9 mouse cellular contexts compared by ENCODE assay signal in the genomic region with DNA sequence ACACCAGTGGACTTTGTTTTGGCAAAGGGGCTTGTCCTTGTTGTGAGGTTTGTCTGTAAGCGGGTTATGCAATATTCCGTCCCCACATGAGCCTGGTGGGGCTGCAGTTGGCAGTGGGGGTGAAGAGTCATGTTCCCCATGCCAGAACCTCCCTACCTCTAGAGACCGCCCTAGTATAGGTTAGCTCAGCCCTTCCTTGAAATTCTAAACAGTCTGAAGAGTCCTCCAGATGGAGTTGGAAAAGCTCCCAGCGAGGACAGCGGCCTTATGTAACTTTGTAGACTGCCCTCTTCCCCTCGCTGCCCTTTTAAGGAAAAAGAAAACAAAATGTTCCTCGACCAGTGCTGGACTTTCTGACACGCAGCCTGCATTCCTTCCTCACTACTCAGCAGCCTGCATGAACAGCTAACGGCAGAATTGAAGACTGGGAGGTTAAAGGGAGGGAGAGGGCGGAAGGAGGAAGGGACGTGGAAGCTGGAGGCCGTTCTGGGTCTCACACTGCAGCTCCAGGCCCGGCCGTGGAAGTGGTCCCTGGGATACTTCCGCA. TPM values are rescaled to one million over a fixed set of nuclear protein-coding genes. Genes with fewer than 3 reads are reported as not detected.
DNase-seq lines count a peak whose midpoint lies in the region; ATAC-seq lines count a peak whose summit lies in the region.
"Had no signal": no experiment of that assay in that cellular context is flagged by ENCODE, and none has a peak within 500 bp of the region (broad histone marks: within the 10 kb centered on the region; RNA-seq: fewer than 3 reads in every experiment).

No protein-coding gene starts in this region.

- no peaks in the 10 kb centered on the region for H3K36me3 ChIP-seq in limb, embryonic 12.5 days
- H3K36me3 ChIP-seq in limb, embryonic 10.5 days, result no peaks in the 10 kb centered on the region
- no peaks in the 10 kb centered on the region for H3K36me3 ChIP-seq in heart, embryonic 16.5 days (ENCODE audit: control insufficient read depth, insufficient read depth)
- H3K36me3 ChIP-seq in limb, embryonic 13.5 days, result no peaks in the 10 kb centered on the region

- H3K27me3 ChIP-seq in limb, embryonic 12.5 days, result no peaks in the 10 kb centered on the region
- H3K27me3 ChIP-seq in limb, embryonic 10.5 days (ENCODE audit: low read depth, poor library complexity, severe bottlenecking), result no peaks in the 10 kb centered on the region
- no peaks in the 10 kb centered on the region for H3K27me3 ChIP-seq in heart, embryonic 16.5 days (ENCODE audit: control insufficient read depth, insufficient read depth, low read length)
- no peaks in the 10 kb centered on the region for H3K27me3 ChIP-seq in limb, embryonic 13.5 days

- H3K4me1 ChIP-seq in limb, embryonic 12.5 days (replicated peaks), result peaks cover 37% of the 10 kb centered on the region
- peaks cover 28% of the 10 kb centered on the region for H3K4me1 ChIP-seq in limb, embryonic 10.5 days
- H3K4me1 ChIP-seq in heart, embryonic 16.5 days (ENCODE audit: control insufficient read depth, insufficient read depth, low read length), result peaks cover 36% of the 10 kb centered on the region
- H3K4me1 ChIP-seq in limb, embryonic 13.5 days, result peaks cover 42% of the 10 kb centered on the region

- no peak overlapping the region for H3K4me3 ChIP-seq in limb, embryonic 12.5 days (replicated peaks)
- H3K4me3 ChIP-seq in limb, embryonic 10.5 days, result no peak overlapping the region
- peak overlapping the region; percentile 9; the same call in 1 of the 2 replicates for H3K4me3 ChIP-seq in heart, embryonic 16.5 days (ENCODE audit: low read length)
- no peak overlapping the region for H3K4me3 ChIP-seq in limb, embryonic 13.5 days
- H3K4me3 ChIP-seq: megakaryocyte, embryonic 14.5 days had no signal

- ATAC-seq in limb, embryonic 12.5 days (ENCODE audit: insufficient number of reproducible peaks, insufficient read depth, low FRiP score, low TSS enrichment, low read depth), result no peak
- ATAC-seq in heart, embryonic 16.5 days (replicated peaks; ENCODE audit: extremely low read depth, insufficient read depth, low FRiP score), result peak; percentile 79
- ATAC-seq in limb, embryonic 13.5 days (ENCODE audit: low FRiP score, low read depth), result 0 out of 2 replicates have a peak, but pooled peaks have one; percentile 38

- no peak for DNase-seq in limb, embryonic 10.5 days (ENCODE audit: low spot score)
- peak; percentile 49 for DNase-seq in embryo, embryonic 9.5 days (ENCODE audit: extremely low spot score)
- peak; percentile 83 for DNase-seq in ovary, adult 18-20 months (ENCODE audit: low spot score)
- no peak for DNase-seq in frontal cortex, postnatal 36 days (ENCODE audit: low spot score in 2 of 2)
- no peak for DNase-seq in right cerebral cortex, adult 2 months (ENCODE audit: low spot score in 2 of 2)

- H3K9ac ChIP-seq in limb, embryonic 12.5 days (replicated peaks), result no peak overlapping the region
- peak overlapping the region; percentile 67 for H3K9ac ChIP-seq in heart, embryonic 16.5 days (ENCODE audit: low read length)
- peak overlapping the region; percentile 31; the same call in 1 of the 2 replicates for H3K9ac ChIP-seq in limb, embryonic 13.5 days

- H3K4me2 ChIP-seq in limb, embryonic 12.5 days, result peak overlapping the region; percentile 5; the same call in 1 of the 2 replicates
- peak overlapping the region; percentile 54 for H3K4me2 ChIP-seq in heart, embryonic 16.5 days (ENCODE audit: low read depth, low read length)
- peak overlapping the region; percentile 25; the same call in 1 of the 2 replicates for H3K4me2 ChIP-seq in limb, embryonic 13.5 days (replicated peaks)

- H3K9me3 ChIP-seq in limb, embryonic 12.5 days, result no peaks in the 10 kb centered on the region
- no peaks in the 10 kb centered on the region for H3K9me3 ChIP-seq in limb, embryonic 10.5 days (replicated peaks)
- H3K9me3 ChIP-seq in heart, embryonic 16.5 days (replicated peaks; ENCODE audit: control insufficient read depth, low read length), result no peaks in the 10 kb centered on the region
- H3K9me3 ChIP-seq in limb, embryonic 13.5 days, result no peaks in the 10 kb centered on the region
- H3K9me3 ChIP-seq: megakaryocyte, embryonic 14.5 days had no signal

- 52% methylated on average over 15 of the region's 15 CpGs for WGBS in limb, embryonic 12.5 days
- WGBS in limb, embryonic 10.5 days, result 64% methylated on average over 15 of the region's 15 CpGs
- 15% methylated on average over 15 of the region's 15 CpGs for WGBS in heart, embryonic 16.5 days
- WGBS in limb, embryonic 13.5 days, result 45% methylated on average over 15 of the region's 15 CpGs

- H3K27ac ChIP-seq in limb, embryonic 12.5 days, result peak overlapping the region; percentile 76
- H3K27ac ChIP-seq in limb, embryonic 10.5 days, result no peak overlapping the region; the same call in 1 of the 2 replicates
- H3K27ac ChIP-seq in heart, embryonic 16.5 days (ENCODE audit: low read length), result peak overlapping the region; percentile 92
- H3K27ac ChIP-seq in limb, embryonic 13.5 days, result peak overlapping the region; percentile 73

RNA-seq across cellular contexts. Expression of a gene that starts 12.6 kb away (rescaled TPM):
- 8.0 and 14.3 TPM in 2 replicates for polyA plus RNA-seq in limb, embryonic 12.5 days (2016; fragmentation: Nextera tagmentation; extraction: Ambion mirVana)
- 3.4 and 5.8 TPM in 2 replicates for polyA plus RNA-seq in limb, embryonic 10.5 days (2016; fragmentation: Nextera tagmentation; extraction: Ambion mirVana)
- polyA plus RNA-seq in heart, embryonic 16.5 days (2015; fragmentation: Nextera tagmentation; extraction: Ambion mirVana), result 12.4 and 17.2 TPM in 2 replicates
- polyA plus RNA-seq in limb, embryonic 13.5 days (2015; fragmentation: Nextera tagmentation; extraction: Ambion mirVana), result 13.1 and 14.7 TPM in 2 replicates

RNA-seq across cellular contexts. Expression of a gene that starts 34.5 kb away (rescaled TPM):
- 0.24 TPM in 1 of 2 replicates, not detected in the other for polyA plus RNA-seq in limb, embryonic 12.5 days (2016; fragmentation: Nextera tagmentation; extraction: Ambion mirVana)
- polyA plus RNA-seq in limb, embryonic 10.5 days (2016; fragmentation: Nextera tagmentation; extraction: Ambion mirVana), result 0.18 TPM in 1 of 2 replicates, not detected in the other
- polyA plus RNA-seq in heart, embryonic 16.5 days (2015; fragmentation: Nextera tagmentation; extraction: Ambion mirVana), result 0.21 and 0.31 TPM in 2 replicates
- polyA plus RNA-seq in limb, embryonic 13.5 days (2015; fragmentation: Nextera tagmentation; extraction: Ambion mirVana), result not detected in 2 replicates

RNA-seq across cellular contexts. Expression of a gene that starts 47.3 kb away (rescaled TPM):
- polyA plus RNA-seq in limb, embryonic 12.5 days (2016; fragmentation: Nextera tagmentation; extraction: Ambion mirVana), result 13.3 TPM in 2 replicates
- 7.5 and 9.7 TPM in 2 replicates for polyA plus RNA-seq in limb, embryonic 10.5 days (2016; fragmentation: Nextera tagmentation; extraction: Ambion mirVana)
- 1.6 and 4.9 TPM in 2 replicates for polyA plus RNA-seq in heart, embryonic 16.5 days (2015; fragmentation: Nextera tagmentation; extraction: Ambion mirVana)
- 7.7 and 10.3 TPM in 2 replicates for polyA plus RNA-seq in limb, embryonic 13.5 days (2015; fragmentation: Nextera tagmentation; extraction: Ambion mirVana)

Comparison
In these comparisons a context has a peak if more than half of its experiments do, and no peak if none do; other contexts are left out.
1. DNase-seq: peak in embryo, embryonic 9.5 days (single experiment) and ovary, adult 18-20 months (single experiment); none in limb, embryonic 10.5 days (single experiment), frontal cortex, postnatal 36 days (0 of 2) and right cerebral cortex, adult 2 months (0 of 2).
2. Peak in every context shown above with its lines, with median percentiles within 50 percentile points of each other: H3K4me2 ChIP-seq.